Mouse (Mus musculus): ENCODE measurements around the gene Pdss1. TPM values are rescaled to one million over a fixed set of nuclear protein-coding genes. Genes with fewer than 3 reads are reported as not detected.
A peak's percentile ranks its signal among the peaks of the same experiment; 100 is the strongest.
"Not testable (repeated sequence)": the region's sequence is repeated elsewhere in the genome, so short reads cannot be mapped to it uniquely, and the experiment has no call there.

Pdss1 gene
- 25.5 and 26.9 TPM in 2 replicates for polyA plus RNA-seq (2014; fragmentation: Nextera tagmentation; extraction: Ambion mirVana)

GRCm38 (mm10) chr2:22895282-22896273 is at the start of gene Pdss1:
TSS of gene Pdss1 (plus strand) at chr2:22895522.
- H3K27ac ChIP-seq (ENCODE audit: low read depth, low read length), result peak within 1 kb of the TSS; percentile 73
- WGBS, result under 1% methylated on average over 80 of the region's 81 CpGs
- peak within 1 kb of the TSS; percentile 76 for H3K4me3 ChIP-seq (ENCODE audit: low read depth, low read length)
- H3K4me1 ChIP-seq (replicated peaks; ENCODE audit: control insufficient read depth, insufficient read depth, low read length), result no peaks in the 10 kb centered on the region
- H3K9me3 ChIP-seq (ENCODE audit: control insufficient read depth, low read length), result no peaks in the 10 kb centered on the region
- no peaks in the 10 kb centered on the region for H3K27me3 ChIP-seq (ENCODE audit: control insufficient read depth, insufficient read depth, low read length)
- peak; percentile 98 for ATAC-seq (ENCODE audit: low FRiP score)
- H3K4me2 ChIP-seq (replicated peaks; ENCODE audit: low read depth, low read length), result peak within 1 kb of the TSS; percentile 72
- DNase-seq (ENCODE audit: low spot score), result peak; percentile 90
- no peaks in the 10 kb centered on the region for H3K36me3 ChIP-seq (ENCODE audit: control insufficient read depth, insufficient read depth, low read length)
- peak within 1 kb of the TSS; percentile 77 for H3K9ac ChIP-seq (ENCODE audit: low read depth, low read length)

GRCm38 (mm10) chr2:22851900-22852299 is 43.4 kb upstream of the Pdss1 start:
- Histone ChIP-seq H3K27ac (ENCODE audit: low read depth, low read length) (no peak overlapping the region), H3K36me3 (ENCODE audit: control insufficient read depth, insufficient read depth, low read length) (no peaks in the 10 kb centered on the region), H3K9ac (ENCODE audit: low read depth, low read length) (no peak overlapping the region), H3K4me3 (ENCODE audit: low read depth, low read length) (no peak overlapping the region), H3K4me2 (replicated peaks; ENCODE audit: low read depth, low read length) (no peak overlapping the region), H3K27me3 (ENCODE audit: control insufficient read depth, insufficient read depth, low read length) (no peaks in the 10 kb centered on the region), H3K9me3 (ENCODE audit: control insufficient read depth, low read length) (no peaks in the 10 kb centered on the region), H3K4me1 (replicated peaks; ENCODE audit: control insufficient read depth, insufficient read depth, low read length) (no peaks in the 10 kb centered on the region)
- DNase-seq (ENCODE audit: low spot score) (no peak), ATAC-seq (ENCODE audit: low FRiP score) (no peak)
- 84% methylated on average over 4 of the region's 4 CpGs for WGBS

DNA sequence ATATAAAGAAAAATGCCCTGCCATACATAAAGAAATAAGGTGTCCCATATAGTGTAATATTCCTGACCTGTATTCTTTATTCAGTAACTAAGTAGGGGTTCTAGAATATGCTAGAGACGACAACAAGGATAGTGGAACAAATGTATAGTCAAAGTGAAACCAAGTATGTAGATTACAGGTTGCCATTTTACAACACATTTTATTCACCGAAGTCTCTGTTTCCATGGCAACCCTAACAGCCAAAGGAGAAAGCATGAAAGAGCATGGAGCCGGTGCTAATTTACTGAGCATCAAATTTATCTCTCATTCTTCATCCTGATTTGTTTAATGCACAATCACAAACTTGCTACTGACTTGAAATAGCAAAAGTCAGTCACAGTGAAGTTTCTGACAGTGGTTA is 37.8 kb upstream of the Pdss1 start:
- Histone ChIP-seq H3K27me3 (ENCODE audit: control insufficient read depth, insufficient read depth, low read length) (no peaks in the 10 kb centered on the region), H3K27ac (ENCODE audit: low read depth, low read length) (no peak overlapping the region), H3K9me3 (ENCODE audit: control insufficient read depth, low read length) (no peaks in the 10 kb centered on the region), H3K4me1 (replicated peaks; ENCODE audit: control insufficient read depth, insufficient read depth, low read length) (no peaks in the 10 kb centered on the region), H3K4me3 (ENCODE audit: low read depth, low read length) (no peak overlapping the region), H3K36me3 (ENCODE audit: control insufficient read depth, insufficient read depth, low read length) (no peaks in the 10 kb centered on the region), H3K4me2 (replicated peaks; ENCODE audit: low read depth, low read length) (no peak overlapping the region), H3K9ac (ENCODE audit: low read depth, low read length) (no peak overlapping the region)
- ATAC-seq (ENCODE audit: low FRiP score) (no peak), DNase-seq (ENCODE audit: low spot score) (peak; percentile 17)
- WGBS, result 58% methylated on average over 3 of the region's 3 CpGs

GRCm38 (mm10) chr2:22862194-22862593 is 33.1 kb upstream of the Pdss1 start:
- Histone ChIP-seq H3K36me3 (ENCODE audit: control insufficient read depth, insufficient read depth, low read length) (no peaks in the 10 kb centered on the region), H3K4me3 (ENCODE audit: low read depth, low read length) (no peak overlapping the region), H3K9me3 (ENCODE audit: control insufficient read depth, low read length) (no peaks in the 10 kb centered on the region), H3K27me3 (ENCODE audit: control insufficient read depth, insufficient read depth, low read length) (no peaks in the 10 kb centered on the region), H3K9ac (ENCODE audit: low read depth, low read length) (no peak overlapping the region), H3K4me2 (replicated peaks; ENCODE audit: low read depth, low read length) (no peak overlapping the region), H3K4me1 (replicated peaks; ENCODE audit: control insufficient read depth, insufficient read depth, low read length) (no peaks in the 10 kb centered on the region), H3K27ac (ENCODE audit: low read depth, low read length) (no peak overlapping the region)
- WGBS, result 76% methylated on average over 2 of the region's 2 CpGs
- ATAC-seq (ENCODE audit: low FRiP score) (no peak), DNase-seq (ENCODE audit: low spot score) (no peak)

DNA sequence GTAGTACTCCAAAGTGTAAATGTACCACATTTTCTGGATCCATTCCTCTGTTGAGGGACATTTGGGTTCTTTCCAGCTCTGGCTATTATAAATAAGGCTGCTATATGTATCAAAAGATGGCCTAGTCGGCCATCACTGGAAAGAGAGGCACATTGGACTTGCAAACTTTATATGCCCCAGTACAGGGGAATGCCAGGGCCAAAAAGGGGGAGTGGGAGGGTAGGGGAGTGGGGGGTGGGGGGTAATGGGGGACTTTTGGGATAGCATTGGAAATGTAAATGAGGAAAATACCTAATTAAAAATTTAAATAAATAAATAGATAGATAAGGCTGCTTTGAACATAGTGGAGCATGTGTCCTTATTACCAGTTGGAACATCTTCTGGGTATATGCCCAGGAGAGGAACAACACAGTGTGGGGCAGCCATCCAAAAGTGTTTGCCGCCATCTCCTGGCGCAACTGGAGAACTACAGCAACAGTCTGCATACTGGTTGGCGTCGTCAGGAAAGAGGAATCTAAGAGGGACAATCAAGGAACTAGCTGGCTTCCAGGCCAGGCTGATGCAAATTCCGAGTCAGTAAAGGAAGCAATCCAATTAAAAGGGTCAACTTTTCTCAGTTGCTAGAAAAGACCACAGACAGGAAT is 30.8 kb upstream of the Pdss1 start:
- not testable (repeated sequence) for H3K4me2 ChIP-seq (replicated peaks; ENCODE audit: low read depth, low read length); H3K4me3 ChIP-seq (ENCODE audit: low read depth, low read length); H3K27me3 ChIP-seq (ENCODE audit: control insufficient read depth, insufficient read depth, low read length); H3K4me1 ChIP-seq (replicated peaks; ENCODE audit: control insufficient read depth, insufficient read depth, low read length); H3K36me3 ChIP-seq (ENCODE audit: control insufficient read depth, insufficient read depth, low read length); H3K27ac ChIP-seq (ENCODE audit: low read depth, low read length); H3K9ac ChIP-seq (ENCODE audit: low read depth, low read length); H3K9me3 ChIP-seq (ENCODE audit: control insufficient read depth, low read length)
- 7% methylated on average over 6 of the region's 6 CpGs for WGBS
- peak; percentile 83 for DNase-seq (ENCODE audit: low spot score)
- ATAC-seq (ENCODE audit: low FRiP score), result peak; percentile 94

DNA sequence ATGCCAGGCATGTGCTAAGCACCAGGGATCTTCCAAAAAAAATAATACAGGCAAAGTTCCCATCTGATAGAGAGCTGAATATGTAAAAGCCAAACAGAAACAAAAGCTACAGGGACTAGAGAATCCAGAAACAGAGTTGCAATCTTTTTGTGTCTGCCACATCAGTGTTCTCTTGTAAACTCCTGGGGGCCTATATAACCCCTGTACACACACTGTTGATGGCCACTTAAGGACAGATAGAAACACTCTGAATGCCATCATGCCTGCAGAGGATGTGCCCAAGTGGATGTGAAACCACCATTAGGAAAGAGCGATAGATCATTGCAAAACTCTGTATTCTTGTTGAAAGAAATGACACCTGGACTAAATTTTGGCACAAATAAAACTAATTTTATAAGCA is 29.5 kb upstream of the Pdss1 start:
- ATAC-seq (ENCODE audit: low FRiP score), result no peak
- no peak overlapping the region for H3K9ac ChIP-seq (ENCODE audit: low read depth, low read length)

DNA sequence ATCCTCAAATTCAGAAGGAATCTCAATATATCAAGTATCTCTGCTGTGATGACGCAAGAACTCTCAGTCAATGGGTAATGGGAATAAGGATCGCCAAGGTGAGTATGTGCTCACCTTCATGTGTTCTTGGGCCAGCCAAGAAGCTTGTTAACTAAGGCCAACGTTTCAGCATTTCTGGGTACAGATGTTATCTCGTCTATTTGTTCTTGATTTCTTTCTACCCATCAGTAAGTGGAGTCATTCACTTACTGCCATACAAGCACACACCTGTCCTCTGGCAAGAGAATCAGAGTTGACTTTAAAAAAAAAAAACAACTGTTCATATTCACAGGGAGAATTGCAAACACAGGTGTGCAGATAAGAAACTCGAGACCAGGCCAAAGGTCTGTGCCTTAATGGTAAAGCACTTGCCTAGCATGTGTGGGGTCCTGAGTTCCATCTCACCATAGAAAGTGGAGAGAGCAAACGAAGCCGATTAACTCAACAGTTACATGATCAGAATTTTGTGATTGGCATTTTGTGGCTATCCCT is 28.4 kb upstream of the Pdss1 start:
- no peak for ATAC-seq (ENCODE audit: low FRiP score)
- H3K27me3 ChIP-seq (ENCODE audit: control insufficient read depth, insufficient read depth, low read length), result no peaks in the 10 kb centered on the region
- no peaks in the 10 kb centered on the region for H3K36me3 ChIP-seq (ENCODE audit: control insufficient read depth, insufficient read depth, low read length)
- H3K9ac ChIP-seq (ENCODE audit: low read depth, low read length), result no peak overlapping the region
- H3K4me3 ChIP-seq (ENCODE audit: low read depth, low read length), result no peak overlapping the region
- H3K27ac ChIP-seq (ENCODE audit: low read depth, low read length), result no peak overlapping the region
- no peak overlapping the region for H3K4me2 ChIP-seq (replicated peaks; ENCODE audit: low read depth, low read length)
- 87% methylated on average over 7 of the region's 7 CpGs for WGBS
- no peaks in the 10 kb centered on the region for H3K9me3 ChIP-seq (ENCODE audit: control insufficient read depth, low read length)
- no peaks in the 10 kb centered on the region for H3K4me1 ChIP-seq (replicated peaks; ENCODE audit: control insufficient read depth, insufficient read depth, low read length)
- no peak for DNase-seq (ENCODE audit: low spot score)

More for the DNA sequence above, 29.5 kb upstream of the Pdss1 start:
- H3K36me3 ChIP-seq (ENCODE audit: control insufficient read depth, insufficient read depth, low read length), result no peaks in the 10 kb centered on the region
- 94% methylated on average over 1 of the region's 1 CpGs for WGBS
- no peak overlapping the region for H3K4me3 ChIP-seq (ENCODE audit: low read depth, low read length)
- no peak for DNase-seq (ENCODE audit: low spot score)
- no peaks in the 10 kb centered on the region for H3K27me3 ChIP-seq (ENCODE audit: control insufficient read depth, insufficient read depth, low read length)
- H3K4me2 ChIP-seq (replicated peaks; ENCODE audit: low read depth, low read length), result no peak overlapping the region
- no peaks in the 10 kb centered on the region for H3K4me1 ChIP-seq (replicated peaks; ENCODE audit: control insufficient read depth, insufficient read depth, low read length)
- H3K27ac ChIP-seq (ENCODE audit: low read depth, low read length), result no peak overlapping the region
- H3K9me3 ChIP-seq (ENCODE audit: control insufficient read depth, low read length), result no peaks in the 10 kb centered on the region

- DNase-seq (ENCODE audit: low spot score) (no peak), ATAC-seq (ENCODE audit: low FRiP score) (no peak)
- H3K27me3 ChIP-seq (ENCODE audit: control insufficient read depth, insufficient read depth, low read length), result no peaks in the 10 kb centered on the region
These were observed 22.2 kb upstream of the Pdss1 start for GRCm38 (mm10) chr2:22873159-22873558.

More at GRCm38 (mm10) chr2:22873159-22873558, 22.2 kb upstream of the Pdss1 start:
- Histone ChIP-seq H3K9me3 (ENCODE audit: control insufficient read depth, low read length) (no peaks in the 10 kb centered on the region), H3K4me3 (ENCODE audit: low read depth, low read length) (no peak overlapping the region), H3K27ac (ENCODE audit: low read depth, low read length) (no peak overlapping the region), H3K4me1 (replicated peaks; ENCODE audit: control insufficient read depth, insufficient read depth, low read length) (no peaks in the 10 kb centered on the region), H3K4me2 (replicated peaks; ENCODE audit: low read depth, low read length) (no peak overlapping the region), H3K9ac (ENCODE audit: low read depth, low read length) (no peak overlapping the region), H3K36me3 (ENCODE audit: control insufficient read depth, insufficient read depth, low read length) (no peaks in the 10 kb centered on the region)
- WGBS, result 84% methylated on average over 1 of the region's 1 CpGs
